Mouse (Mus musculus): ENCODE data around the gene Mgrn1.

GRCm38 (mm10) chr16:4879708-4880124, 6.3 kb upstream of the Mgrn1 start:
- TF ChIP-seq EP300 (IDR thresholded peaks at IDR 0.05; ENCODE audit: low read depth) = no peak
- TF ChIP-seq CTCF (IDR thresholded peaks at IDR 0.05; ENCODE audit: low read depth) = peak; percentile 57

Measured in liver, postnatal 0 days (tissue).